Mouse (Mus musculus) adrenal gland, adult 18-20 months (tissue): ENCODE data around the gene Fbxw2. TPM values are rescaled to one million over a fixed set of nuclear protein-coding genes. Genes with fewer than 3 reads are reported as not detected.
A peak's percentile ranks its signal among the peaks of the same experiment; 100 is the strongest.
"Not testable (repeated sequence)": the region's sequence is repeated elsewhere in the genome, so short reads cannot be mapped to it uniquely, and the experiment has no call there.

Experiments used
- DNase-seq, 2 experiments: peaks; one replicate each; pipeline ENCODE4 v3.0.0; 2021 to 2022; ENCODE audit warnings: low spot score in 2 of 2
- total RNA-seq, 2 experiments: library from RNA; stranded (reverse); gene quantifications; 1 replicate in 1 of 2; 2 replicates in 1 of 2; pipeline ENCODE4 v1.2.3; 2021

Fbxw2 gene
- total RNA-seq, 2 experiments from 2014 or later, result 66.5 to 68.9 TPM

DNA sequence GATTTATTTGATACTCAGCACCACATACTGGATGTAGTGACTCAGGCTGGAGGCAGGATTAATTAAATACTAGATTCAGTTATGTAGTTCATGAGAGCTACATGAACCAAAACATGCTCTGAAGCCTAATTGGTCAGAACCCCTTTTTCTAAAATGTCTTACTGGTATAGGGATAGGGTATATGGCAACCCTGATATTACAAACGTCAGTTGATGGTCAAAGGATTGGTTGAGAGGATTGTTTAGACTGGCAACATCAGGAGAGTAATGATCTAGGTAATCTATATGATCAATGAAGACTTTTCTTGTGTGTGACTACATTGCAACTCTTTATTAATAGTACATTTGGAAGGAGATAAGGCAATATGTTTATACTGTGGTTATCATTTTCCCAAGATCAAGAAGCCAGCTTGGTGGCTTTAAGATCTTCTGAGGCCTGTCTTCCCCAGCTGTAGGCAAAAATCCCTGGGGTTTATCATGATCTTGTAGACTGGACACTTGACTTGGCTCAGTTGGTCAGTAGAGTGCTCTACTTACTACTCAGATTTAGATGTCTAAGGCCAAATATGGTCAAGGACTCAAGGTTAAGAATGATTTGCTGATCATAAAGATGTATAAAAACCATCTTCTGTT lies 48.8 kb downstream of the Fbxw2 start:
- DNase-seq, result no peak

DNA sequence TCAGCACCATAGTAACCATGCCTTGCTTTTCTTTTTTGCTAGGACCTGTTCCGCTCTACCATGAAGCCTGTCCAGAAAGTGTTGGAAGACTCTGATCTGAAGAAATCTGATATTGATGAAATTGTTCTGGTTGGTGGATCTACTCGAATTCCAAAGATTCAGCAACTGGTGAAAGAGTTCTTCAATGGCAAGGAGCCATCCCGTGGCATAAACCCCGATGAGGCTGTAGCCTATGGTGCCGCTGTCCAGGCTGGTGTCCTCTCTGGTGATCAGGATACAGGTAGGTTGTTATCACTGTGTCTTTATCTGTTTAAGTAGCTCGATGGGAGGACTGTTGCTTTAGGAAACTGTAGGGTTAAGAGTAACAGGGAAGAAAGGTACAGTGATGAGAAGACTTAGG lies 51.6 kb downstream of the Fbxw2 start:
- no peak for DNase-seq

DNA sequence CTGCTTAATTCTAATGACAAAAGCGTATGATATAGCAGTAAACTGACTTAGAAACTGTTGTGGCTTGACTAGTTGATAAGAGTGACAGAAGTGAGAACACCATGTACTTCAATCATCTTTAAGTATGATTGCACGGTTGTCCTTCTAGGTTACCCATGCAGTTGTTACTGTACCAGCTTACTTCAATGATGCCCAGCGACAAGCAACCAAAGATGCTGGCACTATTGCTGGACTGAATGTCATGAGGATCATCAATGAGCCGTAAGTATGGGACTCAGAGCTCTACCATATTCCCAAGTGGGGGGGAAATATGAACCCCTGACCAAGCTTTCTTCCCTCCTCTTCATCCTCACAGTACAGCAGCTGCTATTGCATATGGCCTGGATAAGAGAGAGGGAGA lies 52.4 kb downstream of the Fbxw2 start:
- DNase-seq, result no peak

DNA sequence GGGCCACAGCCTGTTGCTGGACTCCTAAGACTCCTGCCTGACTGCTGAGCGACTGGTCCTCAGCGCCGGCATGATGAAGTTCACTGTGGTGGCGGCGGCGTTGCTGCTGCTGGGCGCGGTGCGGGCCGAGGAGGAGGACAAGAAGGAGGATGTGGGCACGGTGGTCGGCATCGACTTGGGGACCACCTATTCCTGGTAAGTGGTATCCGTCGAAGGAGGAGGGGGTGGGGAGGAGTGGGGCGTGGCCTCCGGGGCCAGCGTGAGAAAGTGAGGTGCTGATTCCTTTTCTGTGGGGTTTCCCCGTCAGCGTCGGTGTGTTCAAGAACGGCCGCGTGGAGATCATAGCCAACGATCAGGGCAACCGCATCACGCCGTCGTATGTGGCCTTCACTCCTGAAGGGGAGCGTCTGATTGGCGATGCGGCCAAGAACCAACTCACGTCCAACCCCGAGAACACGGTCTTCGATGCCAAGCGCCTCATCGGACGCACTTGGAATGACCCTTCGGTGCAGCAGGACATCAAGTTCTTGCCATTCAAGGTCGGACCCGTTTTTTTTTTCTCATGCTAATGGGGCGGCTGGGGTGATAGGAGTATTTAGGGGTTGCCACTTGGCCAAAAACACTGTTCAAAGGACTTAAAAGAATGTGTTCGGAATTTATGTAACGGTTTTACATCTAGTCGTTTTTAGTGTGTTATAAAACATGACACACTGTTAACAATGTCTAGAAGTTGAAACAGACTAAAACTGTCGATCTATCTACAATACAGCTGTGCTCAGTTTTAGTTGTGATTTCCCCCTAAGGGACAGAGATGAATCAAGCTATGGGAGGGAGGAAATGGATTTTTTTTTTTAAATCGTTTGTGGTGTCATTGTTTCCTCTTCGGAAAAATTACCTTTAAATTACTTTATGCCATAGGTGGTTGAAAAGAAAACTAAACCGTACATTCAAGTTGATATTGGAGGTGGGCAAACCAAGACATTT lies 53.6 kb downstream of the Fbxw2 start:
- no peak for DNase-seq

DNA sequence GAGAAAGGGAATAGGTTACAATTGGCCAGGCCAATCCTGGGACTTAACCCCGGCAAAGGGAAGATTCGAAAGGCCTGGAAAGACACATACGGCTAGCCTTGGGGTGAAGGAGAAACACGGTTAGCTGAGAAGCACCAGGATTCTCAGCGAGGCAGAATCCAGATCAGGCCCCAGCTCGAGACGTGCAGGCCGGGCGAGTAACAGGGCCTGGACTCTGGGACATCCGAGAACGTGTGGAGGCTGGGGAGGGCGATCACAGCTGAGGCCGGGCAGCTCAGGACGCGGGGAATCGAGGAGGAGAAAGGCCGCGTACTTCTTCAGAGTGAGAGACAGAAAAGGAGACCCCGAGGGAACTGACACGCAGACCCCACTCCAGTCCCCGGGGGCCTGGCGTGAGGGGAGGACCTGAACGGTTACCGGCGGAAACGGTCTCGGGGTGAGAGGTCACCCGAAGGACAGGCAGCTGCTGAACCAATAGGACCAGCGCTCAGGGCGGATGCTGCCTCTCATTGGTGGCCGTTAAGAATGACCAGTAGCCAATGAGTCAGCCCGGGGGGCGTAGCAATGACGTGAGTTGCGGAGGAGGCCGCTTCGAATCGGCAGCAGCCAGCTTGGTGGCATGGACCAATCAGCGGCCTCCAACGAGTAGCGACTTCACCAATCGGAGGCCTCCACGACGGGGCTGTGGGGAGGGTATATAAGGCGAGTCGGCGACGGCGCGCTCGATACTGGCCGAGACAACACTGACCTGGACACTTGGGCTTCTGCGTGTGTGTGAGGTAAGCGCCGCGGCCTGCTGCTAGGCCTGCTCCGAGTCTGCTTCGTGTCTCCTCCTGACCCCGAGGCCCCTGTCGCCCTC lies 54.5 kb downstream of the Fbxw2 start, which contains the start of gene Hspa5:
Gene Hspa5, plus strand, starts transcription at position 603 of the 859 bp plus-strand sequence.
- DNase-seq, result peak; percentile 96 to 97

DNA sequence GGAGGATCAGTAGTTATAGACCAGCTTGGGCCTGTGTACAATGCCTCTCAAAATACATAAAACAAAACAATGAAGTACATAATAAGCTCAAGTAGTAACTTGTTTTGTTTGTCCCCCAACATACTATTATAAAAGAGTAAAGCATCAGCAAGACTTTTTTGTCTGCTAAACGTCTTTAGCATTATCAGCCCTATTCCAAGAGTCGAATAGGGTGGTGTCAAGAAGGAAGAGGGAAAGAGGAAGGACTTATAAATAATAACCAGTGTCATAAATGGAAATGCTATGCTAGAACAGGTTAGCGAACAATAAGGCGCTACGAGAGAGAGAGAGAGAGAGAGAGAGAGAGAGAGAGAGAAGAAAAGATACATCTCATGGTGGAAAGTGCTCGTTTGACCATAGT lies 55.2 kb downstream of the Fbxw2 start:
- DNase-seq, result no peak

DNA sequence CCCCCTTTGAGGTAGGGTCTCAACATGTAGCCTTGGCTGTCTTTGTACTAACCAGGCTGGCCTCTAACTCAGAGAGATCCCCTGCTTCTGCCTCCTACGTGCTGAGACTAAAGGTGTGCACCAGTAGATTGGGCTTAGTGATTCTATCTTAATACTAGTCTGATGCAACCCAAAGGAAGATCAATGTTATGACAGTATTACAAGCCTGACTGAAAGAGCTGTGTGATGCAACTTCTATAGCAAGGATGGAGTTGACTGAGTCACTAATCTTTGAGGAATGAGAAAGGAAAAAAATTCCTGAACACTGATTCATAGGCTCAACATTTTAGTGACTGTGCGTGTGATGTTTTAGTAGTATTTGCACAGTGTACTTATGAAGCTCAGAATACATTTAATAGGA lies 56.1 kb downstream of the Fbxw2 start:
- no peak for DNase-seq

DNA sequence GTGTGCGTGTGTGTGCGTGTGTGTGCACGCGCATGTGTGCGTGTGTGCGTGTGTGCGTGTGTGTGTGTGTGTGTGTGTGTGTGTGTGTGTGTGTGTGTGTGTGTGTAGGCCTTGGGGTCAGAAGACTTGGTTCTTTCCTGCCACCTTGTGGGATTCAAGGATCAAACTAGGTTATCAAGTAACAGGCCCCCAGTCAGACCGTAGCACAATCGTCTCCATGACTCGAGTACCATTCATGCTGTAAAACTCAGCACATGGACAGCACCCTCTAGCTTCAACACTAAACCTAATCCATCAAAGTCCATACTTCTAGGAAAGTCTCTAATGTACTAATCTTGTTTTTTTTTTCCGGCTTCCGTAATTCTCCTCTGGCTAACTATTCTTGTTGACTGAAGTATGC lies 61.3 kb downstream of the Fbxw2 start:
- DNase-seq, result no peak

DNA sequence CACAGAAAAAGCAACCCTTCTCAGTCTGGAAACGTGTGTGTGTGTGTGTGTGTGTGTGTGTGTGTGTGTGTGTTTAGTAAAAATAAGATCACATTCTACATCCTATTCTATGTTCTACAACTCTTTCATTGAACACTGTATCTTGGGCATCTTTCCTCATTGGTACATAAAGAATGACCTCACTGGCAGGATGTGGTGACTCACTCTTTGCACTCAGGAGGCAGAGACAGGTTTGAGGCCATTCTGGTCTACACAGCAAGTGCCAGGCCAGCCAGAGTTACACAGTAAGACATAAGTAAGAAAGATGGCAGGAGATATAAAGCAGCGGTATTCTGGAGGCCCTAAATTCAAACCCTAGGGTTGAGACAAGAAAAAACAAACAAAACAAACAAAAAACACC lies 63.2 kb downstream of the Fbxw2 start:
- DNase-seq, result no peak

DNA sequence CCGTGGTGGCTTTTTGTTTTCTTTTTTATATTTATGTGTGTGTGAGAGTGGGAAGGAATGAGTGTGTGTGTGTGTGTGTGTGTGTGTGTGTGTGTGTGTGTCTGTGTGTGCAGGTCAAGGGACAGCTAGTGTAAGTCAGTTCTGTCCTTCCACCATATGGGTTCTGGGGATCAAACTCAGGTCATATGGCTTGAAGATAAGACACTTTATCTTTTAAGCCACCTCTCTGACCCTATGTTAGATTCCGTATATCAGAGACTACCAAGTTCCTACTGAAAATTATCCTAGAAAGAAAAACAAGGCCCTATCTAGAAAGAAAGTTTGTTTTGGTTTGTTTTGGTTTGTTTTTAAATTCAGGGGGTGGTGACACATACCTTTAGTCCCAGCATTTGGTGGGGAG lies 63.9 kb downstream of the Fbxw2 start:
- no peak for DNase-seq

DNA sequence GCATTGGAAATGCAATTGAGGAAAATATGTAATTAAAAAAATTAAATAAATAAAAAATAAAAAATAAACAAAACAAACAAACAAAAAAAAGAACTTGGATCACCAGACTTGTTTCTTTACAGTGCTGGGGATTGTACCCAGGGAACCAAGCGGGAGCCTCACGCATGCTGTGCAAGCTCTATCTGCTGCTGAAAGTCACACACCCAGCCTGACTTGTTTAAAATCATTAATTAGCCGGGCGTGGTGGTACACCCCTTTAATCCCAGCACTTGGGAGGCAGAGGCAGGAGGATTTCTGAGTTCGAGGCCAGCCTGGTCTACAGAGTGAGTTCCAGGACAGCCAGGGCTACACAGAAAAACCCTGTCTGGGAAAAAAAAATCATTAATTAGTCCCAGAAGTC lies 64.8 kb downstream of the Fbxw2 start:
- not testable (repeated sequence) for DNase-seq

DNA sequence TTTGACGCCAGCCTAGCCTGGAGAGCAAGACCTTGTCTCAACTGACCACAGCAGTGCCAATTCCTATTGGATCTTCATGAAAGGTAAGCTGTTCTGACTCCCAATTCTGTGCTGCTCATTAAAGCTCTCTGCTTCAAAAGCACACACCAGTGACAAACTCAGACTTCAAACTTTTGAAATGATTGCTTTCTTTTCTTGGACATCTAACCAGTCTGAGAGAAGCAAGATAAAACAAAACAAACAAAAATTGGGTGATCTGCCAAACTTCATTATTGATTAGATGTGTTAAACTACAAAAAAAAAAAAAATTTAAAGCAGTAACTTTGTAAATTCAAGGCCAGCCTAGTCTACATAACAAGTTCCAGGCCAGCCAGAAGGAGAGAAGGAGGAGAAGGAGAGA lies 68.8 kb downstream of the Fbxw2 start:
- DNase-seq, result no peak

DNA sequence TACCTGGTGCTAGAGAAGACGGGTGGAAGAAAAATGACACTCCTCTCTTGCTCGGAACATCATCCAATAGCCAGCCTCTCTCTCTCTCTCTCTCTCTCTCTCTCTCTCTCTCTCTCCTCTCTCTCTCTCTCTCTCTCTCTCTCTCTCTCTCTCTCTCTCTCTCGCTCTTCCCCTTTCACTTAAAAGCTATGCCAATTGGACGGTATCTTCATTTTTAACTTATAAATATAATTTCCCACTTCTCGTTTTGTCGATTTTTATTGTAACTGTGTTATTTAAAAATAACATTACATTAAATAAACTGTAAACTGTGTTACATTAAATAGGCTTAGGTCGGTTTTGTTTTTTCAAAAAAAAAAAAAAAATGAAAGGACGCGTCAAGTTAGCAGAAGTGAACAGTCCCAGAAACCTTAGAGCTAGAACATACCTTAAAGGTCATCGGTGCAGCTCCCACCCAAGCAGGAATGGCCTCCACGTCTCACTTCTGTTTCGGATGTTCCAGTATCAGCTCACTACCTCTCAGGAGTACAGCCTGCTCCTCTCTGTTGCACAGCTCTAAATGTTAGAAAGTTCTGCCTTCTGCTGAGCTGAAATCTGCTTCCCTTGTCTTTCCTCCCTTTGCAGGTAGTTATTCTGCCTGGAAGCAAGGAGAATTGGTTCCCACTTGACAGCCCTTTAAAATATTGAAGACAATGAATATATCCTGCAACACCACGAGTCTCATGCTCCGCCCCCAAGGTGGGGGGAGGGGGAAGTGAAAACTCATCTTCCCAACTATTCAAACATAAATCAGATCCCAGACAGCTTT lies 71.4 kb downstream of the Fbxw2 start, which contains the start of gene Gapvd1:
Gene Gapvd1, minus strand, starts transcription at position 682 of the 808 bp plus-strand sequence.
- peak in 1 of 2 experiments; percentile 14 for DNase-seq

Other genes with a start within 250 kb of the Fbxw2 start
- gene Gapvd1, start 71.1 kb downstream of the Fbxw2 start, total RNA-seq, result 10 to 100 TPM; 51.6 to 66.8 TPM
- gene Hspa5, start 54.3 kb downstream of the Fbxw2 start, total RNA-seq, result 100 to 1,000 TPM; 686 to 689 TPM
- 10 to 100 TPM; 23.9 to 26.7 TPM for gene Rabepk, start 26.4 kb downstream of the Fbxw2 start, total RNA-seq
- gene Gm34653, start 6.7 kb upstream of the Fbxw2 start, total RNA-seq, result not detected
- gene Cutal, start 48.1 kb upstream of the Fbxw2 start, total RNA-seq, result under 1 TPM in 1 of 2 experiments, not detected in 1; 0.48 TPM
- 10 to 100 TPM; 40.8 to 41.1 TPM for gene Psmd5, start 48.7 kb upstream of the Fbxw2 start, total RNA-seq
- gene Phf19, start 87.7 kb upstream of the Fbxw2 start, total RNA-seq, result 1 to 10 TPM; 1.3 to 1.7 TPM
- gene Traf1, start 135.5 kb upstream of the Fbxw2 start, total RNA-seq, result 1 to 10 TPM; 2.6 to 2.8 TPM
- not detected for gene Hc, start 235.1 kb upstream of the Fbxw2 start, total RNA-seq